Mouse (Mus musculus) megakaryocyte, embryonic 14.5 days (primary cell): Measurements from ENCODE around the gene Gcm1. TPM values are rescaled to one million over a fixed set of nuclear protein-coding genes. Genes with fewer than 3 reads are reported as not detected.

Source experiments
- H3K27me3 ChIP-seq: replicated peaks from 2 replicates; pipeline ENCODE3; 2012; ENCODE audit warnings: inconsistent platforms
- H3K36me3 ChIP-seq: replicated peaks from 2 replicates; pipeline ENCODE3; 2012; ENCODE audit warnings: low read length, inconsistent platforms, mixed read lengths
- H3K4me1 ChIP-seq: 2 replicates; pipeline ENCODE4 v1.6.1; 2012; ENCODE audit warnings: inconsistent platforms
- H3K4me3 ChIP-seq: replicated peaks from 2 replicates; pipeline ENCODE3; 2012; ENCODE audit warnings: moderate library complexity, mild to moderate bottlenecking, inconsistent platforms
- H3K9me3 ChIP-seq: 2 replicates; pipeline ENCODE4 v1.6.1; 2012; ENCODE audit warnings: inconsistent platforms
- FLI1 ChIP-seq: IDR thresholded peaks from 2 replicates; pipeline ENCODE4 v1.6.1; 2012; ENCODE audit warnings: low read length, inconsistent platforms, mixed read lengths
- GATA1 ChIP-seq: IDR thresholded peaks from 3 replicates; pipeline ENCODE4 v1.6.1; 2012; ENCODE audit warnings: mixed read lengths, low read length, inconsistent platforms, borderline replicate concordance
- polyA plus RNA-seq: library from polyadenylated mRNA; stranded (reverse); fragments of >175 nt; gene quantifications from 2 replicates; pipeline ENCODE4 v1.2.3, GENCODE M21; 2012; ENCODE audit warnings: low replicate concordance; ENCODE audit not compliant: insufficient read depth

Gene Gcm1
- polyA plus RNA-seq, 1 experiment, result not detected

DNA sequence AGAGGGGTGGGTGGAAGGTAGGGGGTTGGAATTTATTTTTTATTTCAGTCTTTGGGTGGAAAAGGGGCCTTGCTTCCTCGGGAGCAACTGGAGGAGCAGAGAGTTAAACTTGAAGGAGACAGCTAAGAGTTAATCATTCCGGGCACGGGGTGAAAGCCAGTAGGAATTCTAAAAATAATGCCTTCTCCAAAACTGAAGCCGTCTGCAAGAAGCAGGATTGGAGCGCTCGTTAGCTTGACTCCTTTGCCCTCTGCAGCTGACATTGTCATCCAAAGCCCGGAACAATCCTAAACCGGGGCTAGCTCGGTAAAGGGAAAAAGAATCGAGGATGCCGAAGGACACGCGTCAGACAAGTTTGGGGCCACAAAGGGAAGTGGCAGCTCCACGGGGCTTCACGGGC lies 35.4 kb upstream of the Gcm1 start:
- no peak for TF ChIP-seq GATA1
- TF ChIP-seq FLI1, result no peak
- no peaks in the 10 kb centered on the region for H3K36me3 ChIP-seq
- H3K9me3 ChIP-seq, result peaks cover 3% of the 10 kb centered on the region
- peaks cover 12% of the 10 kb centered on the region for H3K4me1 ChIP-seq
- no peak overlapping the region for H3K4me3 ChIP-seq
- H3K27me3 ChIP-seq, result peaks cover 68% of the 10 kb centered on the region

DNA sequence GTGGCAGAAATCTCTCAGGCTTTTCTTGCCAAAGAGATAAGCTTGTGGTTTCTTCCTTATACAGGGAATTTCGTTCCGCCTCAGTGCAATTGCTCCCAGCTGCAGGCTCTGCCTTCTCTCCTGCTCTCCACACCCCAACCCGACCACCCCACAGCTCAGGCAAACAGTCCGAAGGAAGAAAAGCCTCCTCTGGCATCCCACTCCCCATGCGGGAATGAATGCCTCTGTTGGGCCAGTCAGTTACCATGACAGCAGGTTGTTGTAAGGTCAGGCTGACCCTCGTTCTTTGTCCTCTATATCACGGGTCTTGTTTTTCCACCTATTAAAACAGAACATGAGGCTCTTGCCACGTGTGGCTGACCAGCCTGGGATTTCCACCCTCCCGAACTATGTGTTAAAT lies 30.5 kb upstream of the Gcm1 start:
- Histone ChIP-seq H3K36me3 (no peaks in the 10 kb centered on the region), H3K4me3 (no peak overlapping the region), H3K4me1 (peaks cover 18% of the 10 kb centered on the region), H3K27me3 (peaks cover 46% of the 10 kb centered on the region), H3K9me3 (peaks cover 3% of the 10 kb centered on the region)
- TF ChIP-seq GATA1, result no peak
- no peak for TF ChIP-seq FLI1

DNA sequence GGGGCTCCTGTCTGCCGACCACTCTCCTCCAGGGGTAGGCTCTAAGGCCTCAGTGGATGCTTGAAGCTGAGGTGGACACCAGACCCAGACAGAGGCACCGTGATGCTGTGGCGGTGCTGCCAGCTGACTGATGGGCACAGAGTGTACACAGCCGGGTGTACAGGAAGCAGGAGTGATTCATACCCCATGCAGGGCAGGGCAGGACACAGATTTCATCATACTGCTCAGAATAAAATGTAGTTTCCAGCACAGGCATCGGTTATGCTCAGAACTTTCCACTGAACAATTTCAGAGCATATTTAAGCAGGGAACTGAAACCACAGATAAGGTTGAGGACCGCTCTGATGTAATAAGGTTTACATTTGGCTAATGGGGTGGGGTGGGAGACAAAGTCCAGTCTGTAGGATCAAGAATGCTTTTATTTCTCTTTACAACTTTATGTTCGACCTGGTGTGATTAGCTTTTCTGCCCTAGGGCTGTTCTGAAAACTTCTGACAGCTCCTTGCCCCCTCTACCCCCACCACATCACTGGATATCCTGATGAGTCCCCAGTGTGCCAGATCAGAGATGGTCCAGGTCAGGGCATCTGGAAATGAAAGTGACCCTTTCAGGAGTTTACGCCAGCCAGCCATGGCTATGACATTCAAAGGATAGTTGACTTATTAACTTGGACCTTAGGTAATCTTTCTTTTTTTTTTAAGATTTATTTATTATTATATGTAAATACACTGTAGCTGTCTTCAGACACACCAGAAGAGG lies 29.4 kb upstream of the Gcm1 start:
- Histone ChIP-seq H3K4me3 (peak overlapping the region; percentile 47), H3K9me3 (peaks cover 3% of the 10 kb centered on the region), H3K4me1 (peaks cover 26% of the 10 kb centered on the region), H3K27me3 (peaks cover 38% of the 10 kb centered on the region), H3K36me3 (no peaks in the 10 kb centered on the region)
- no peak for TF ChIP-seq GATA1
- no peak for TF ChIP-seq FLI1

DNA sequence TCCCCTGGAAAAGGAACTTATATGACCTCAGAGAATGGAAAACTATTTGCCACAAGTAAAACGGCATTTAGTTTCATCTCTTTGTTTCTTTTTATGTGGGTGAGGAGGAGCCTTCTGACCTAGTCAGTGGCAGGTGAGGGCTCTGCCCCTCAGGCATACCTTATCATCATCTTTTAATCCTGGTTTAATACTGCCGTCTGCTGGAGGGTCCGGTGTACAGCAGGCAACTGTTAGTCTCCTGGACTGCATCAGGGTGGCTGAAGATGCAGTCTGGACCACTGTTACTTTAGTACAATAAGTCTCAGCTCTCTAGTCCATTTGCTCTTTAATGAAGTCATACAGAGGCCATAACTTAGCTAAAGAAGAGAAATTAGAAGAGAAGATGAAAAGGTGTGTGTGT lies 26.9 kb upstream of the Gcm1 start:
- H3K9me3 ChIP-seq, result peaks cover 3% of the 10 kb centered on the region
- H3K4me3 ChIP-seq, result no peak overlapping the region
- no peaks in the 10 kb centered on the region for H3K36me3 ChIP-seq
- H3K27me3 ChIP-seq, result peaks cover 31% of the 10 kb centered on the region
- H3K4me1 ChIP-seq, result peaks cover 27% of the 10 kb centered on the region
- TF ChIP-seq GATA1 (no peak), FLI1 (no peak)

DNA sequence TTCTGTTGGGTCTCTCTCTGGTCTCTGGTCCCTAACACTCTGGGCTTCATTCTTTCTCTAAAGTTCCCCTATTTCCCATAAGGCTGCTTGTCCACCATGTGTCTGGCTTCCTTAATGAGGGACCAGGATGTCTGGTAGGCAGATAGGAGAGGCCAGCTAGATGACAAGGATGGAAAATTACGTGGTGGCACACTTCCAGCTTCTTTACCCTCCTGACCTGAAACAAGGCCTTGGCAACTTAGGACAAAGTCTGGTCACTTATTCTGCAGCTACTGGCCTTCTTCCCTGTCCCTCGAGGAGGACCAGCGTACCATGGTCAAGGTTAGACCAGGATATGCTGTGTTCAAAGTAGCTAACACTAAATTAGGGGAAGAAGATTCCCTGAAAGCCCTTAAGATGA lies 24.6 kb upstream of the Gcm1 start:
- Histone ChIP-seq H3K36me3 (no peaks in the 10 kb centered on the region), H3K4me1 (peaks cover 20% of the 10 kb centered on the region), H3K27me3 (peaks cover 29% of the 10 kb centered on the region), H3K9me3 (no peaks in the 10 kb centered on the region), H3K4me3 (peak overlapping the region; percentile 5)
- TF ChIP-seq FLI1 (no peak), GATA1 (no peak)

DNA sequence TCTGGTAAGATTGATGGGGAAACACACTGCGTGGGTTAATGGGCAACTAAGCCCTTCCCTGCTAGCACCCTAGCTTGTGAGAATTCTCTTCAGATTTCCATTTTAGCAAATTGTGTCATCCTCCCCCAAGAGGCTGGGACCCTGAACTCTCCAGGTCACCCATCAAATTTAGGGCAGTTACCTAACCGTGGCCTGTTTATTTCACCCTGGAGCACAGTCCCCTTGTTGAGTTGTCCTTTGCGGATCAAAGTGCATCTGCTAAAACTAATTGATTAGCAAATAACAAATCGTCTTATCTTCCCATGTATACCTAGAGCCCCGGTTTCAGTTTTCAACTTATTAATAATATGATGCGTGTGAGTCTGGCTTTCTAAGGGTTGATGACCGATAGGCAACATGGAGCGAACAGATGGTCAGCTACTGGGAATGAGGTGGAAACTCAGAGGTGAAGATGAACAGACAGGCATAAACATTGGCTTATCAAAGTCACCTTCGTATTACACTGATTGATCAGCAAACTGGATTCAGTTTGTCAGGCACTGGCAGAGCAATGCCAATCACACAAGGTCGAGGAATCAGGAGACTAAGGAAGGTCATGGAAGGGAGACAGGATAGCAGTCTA lies 20.8 kb upstream of the Gcm1 start:
- Histone ChIP-seq H3K9me3 (no peaks in the 10 kb centered on the region), H3K4me1 (peaks cover 15% of the 10 kb centered on the region), H3K36me3 (no peaks in the 10 kb centered on the region), H3K4me3 (no peak overlapping the region), H3K27me3 (peaks cover 37% of the 10 kb centered on the region)
- TF ChIP-seq FLI1 (no peak), GATA1 (no peak)

DNA sequence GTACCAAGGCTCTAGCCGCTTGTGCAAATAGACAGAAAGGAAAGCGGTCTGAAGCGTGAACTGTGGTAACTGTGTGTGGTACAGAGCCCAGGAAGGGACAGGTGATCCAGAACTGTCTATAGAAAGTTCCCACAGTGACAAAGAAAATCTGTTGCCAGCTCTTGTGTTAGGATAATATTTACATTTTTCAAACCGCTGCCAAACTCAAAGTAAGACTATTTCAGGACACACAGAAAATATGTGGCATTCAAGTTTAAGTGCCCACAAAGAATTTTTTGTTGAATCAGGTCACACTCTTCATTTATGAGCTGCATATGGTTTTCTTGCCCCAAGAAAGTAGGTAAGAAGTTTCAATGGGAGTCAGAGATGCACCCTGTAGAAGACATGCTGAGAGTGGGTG lies 18.8 kb upstream of the Gcm1 start:
- TF ChIP-seq FLI1 (no peak), GATA1 (no peak)
- H3K4me3 ChIP-seq, result no peak overlapping the region
- H3K36me3 ChIP-seq, result no peaks in the 10 kb centered on the region
- H3K27me3 ChIP-seq, result peaks cover 49% of the 10 kb centered on the region
- no peaks in the 10 kb centered on the region; the same call in 1 of the 2 replicates for H3K4me1 ChIP-seq
- H3K9me3 ChIP-seq, result no peaks in the 10 kb centered on the region

DNA sequence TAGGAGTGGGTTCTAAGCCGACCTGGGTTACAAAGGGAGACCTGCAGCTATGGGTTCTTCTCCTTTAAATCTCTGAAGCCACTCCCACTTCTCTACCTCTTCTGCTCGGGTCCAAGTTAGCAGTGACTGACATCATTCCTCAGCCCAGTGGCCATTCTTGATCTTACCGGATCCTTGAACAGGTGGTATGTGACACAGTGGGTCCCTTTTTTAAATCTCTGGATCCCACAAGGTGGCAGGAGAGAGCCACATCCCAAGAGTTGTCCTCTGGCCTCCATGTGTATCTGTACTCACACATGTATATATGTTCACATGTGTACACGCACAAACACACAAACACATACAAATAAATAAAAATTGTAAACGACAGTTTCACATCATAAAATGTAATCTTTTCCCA lies 16.4 kb upstream of the Gcm1 start:
- peaks cover 50% of the 10 kb centered on the region for H3K27me3 ChIP-seq
- H3K9me3 ChIP-seq, result no peaks in the 10 kb centered on the region
- H3K36me3 ChIP-seq, result no peaks in the 10 kb centered on the region
- peaks cover 10% of the 10 kb centered on the region for H3K4me1 ChIP-seq
- no peak overlapping the region for H3K4me3 ChIP-seq
- TF ChIP-seq GATA1 (no peak), FLI1 (no peak)

DNA sequence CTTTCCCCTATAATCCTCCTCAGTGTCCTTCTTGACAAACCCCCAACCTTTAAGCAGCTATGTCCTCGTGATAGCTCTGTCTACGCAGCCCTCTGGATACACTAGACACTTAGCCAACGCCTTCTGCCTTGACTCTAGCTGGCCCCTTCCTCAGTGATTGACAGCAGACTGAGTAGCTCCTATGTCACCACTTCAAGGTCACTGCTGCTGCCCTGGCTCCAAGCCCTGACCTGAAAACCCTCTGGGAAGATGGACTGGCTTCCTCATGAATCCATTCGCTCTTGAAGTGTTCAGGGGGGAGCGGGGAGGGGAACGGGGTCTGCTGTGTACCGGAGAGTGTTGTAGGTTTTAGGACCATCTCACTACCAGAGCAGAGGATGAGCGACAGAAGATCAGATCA lies 15.9 kb upstream of the Gcm1 start:
- peaks cover 10% of the 10 kb centered on the region for H3K4me1 ChIP-seq
- H3K36me3 ChIP-seq, result no peaks in the 10 kb centered on the region
- H3K9me3 ChIP-seq, result no peaks in the 10 kb centered on the region
- TF ChIP-seq FLI1 (no peak), GATA1 (no peak)
- H3K4me3 ChIP-seq, result no peak overlapping the region
- peaks cover 44% of the 10 kb centered on the region for H3K27me3 ChIP-seq

DNA sequence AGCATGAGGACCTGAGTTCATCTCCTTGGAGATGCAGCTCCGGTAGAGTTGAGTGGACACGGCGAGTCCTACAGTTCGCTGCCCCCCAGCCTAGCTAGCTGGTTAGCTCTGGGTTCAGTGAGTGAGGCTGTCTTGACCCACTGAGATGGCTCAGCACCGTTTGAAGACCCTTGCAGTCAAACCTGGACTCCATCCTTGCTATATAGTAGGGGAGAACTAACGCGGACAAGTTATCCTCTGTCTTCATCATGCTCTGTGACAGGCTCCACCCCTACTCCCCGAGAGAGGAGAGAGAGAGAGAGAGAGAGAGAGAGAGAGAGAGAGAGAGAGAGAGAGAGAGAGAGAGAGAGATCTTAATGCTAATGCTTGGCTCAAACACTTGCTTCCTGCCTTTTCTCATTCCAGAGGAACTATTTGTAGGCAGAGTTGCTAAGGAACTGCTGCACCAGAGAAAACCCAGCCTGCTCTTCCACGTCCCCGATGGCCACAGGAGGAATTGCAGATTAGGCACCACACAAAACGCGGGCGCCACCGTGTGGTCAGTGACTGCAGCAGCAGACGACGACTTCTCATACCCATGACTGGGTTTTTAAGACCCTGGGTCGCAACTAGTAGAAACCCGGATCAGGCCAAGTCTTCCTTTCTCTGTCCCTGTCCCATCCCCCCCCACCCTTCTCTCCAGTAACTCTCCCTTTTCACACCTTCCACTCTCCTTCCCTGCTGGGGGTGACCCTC lies 12.8 kb upstream of the Gcm1 start:
- TF ChIP-seq FLI1, result no peak
- TF ChIP-seq GATA1, result no peak
- Histone ChIP-seq H3K4me1 (peaks cover 13% of the 10 kb centered on the region), H3K9me3 (no peaks in the 10 kb centered on the region), H3K4me3 (peak overlapping the region; percentile 46), H3K27me3 (peaks cover 30% of the 10 kb centered on the region), H3K36me3 (no peaks in the 10 kb centered on the region)
